Comparison of ENCODE assay signal across 20 mouse cellular contexts in the genomic region with DNA sequence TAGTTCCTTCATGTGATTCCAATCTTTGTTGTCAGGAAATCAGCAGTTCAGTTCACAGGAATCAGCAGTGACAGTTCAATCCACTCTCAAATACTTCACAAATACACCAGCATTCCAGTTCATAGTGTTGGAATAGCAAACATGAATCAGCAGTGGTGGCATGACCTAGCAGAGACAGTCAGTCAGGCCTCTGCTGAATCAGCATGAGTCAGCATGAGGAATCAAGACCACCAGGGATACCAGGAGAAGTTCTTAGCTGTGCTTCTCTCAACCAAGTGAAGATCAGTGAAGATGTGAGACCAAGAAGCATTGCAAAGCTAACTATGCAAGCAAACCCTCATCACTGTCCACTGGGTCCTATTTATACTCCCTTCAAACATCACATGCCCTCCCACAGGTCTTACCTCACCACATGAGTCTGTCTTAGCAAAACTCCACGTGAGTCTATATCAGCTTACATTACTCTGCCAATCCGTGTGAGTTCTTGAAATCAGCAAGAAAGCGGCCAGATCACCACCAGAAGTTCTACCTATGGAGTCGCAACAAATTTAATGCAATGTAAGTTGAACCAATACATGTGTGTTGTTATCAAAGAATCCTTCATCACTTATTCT. TPM values are rescaled to one million over a fixed set of nuclear protein-coding genes. Genes with fewer than 3 reads are reported as not detected.
A peak's percentile ranks its signal among the peaks of the same experiment; 100 is the strongest.
DNase-seq lines count a peak whose midpoint lies in the region; ATAC-seq and TF ChIP-seq lines count a peak whose summit lies in the region.
"Had no signal": no experiment of that assay in that cellular context is flagged by ENCODE, and none has a peak within 500 bp of the region (broad histone marks: within the 10 kb centered on the region; RNA-seq: fewer than 3 reads in every experiment).

No protein-coding gene starts in this region.

- TF ChIP-seq EP300 in liver, postnatal 0 days (IDR thresholded peaks at IDR 0.05; ENCODE audit: low read depth), result 0 out of 2 replicates have a peak, but pooled peaks have one; percentile 42

- ATAC-seq in heart, embryonic 11.5 days (replicated peaks; ENCODE audit: insufficient number of reproducible peaks, low FRiP score, low TSS enrichment), result peak; percentile 81
- ATAC-seq in liver, postnatal 0 days, result peak; percentile 84
- no peak for ATAC-seq in cerebellum, adult (ENCODE audit: insufficient number of reproducible peaks, low FRiP score, low TSS enrichment)
- ATAC-seq: lung, postnatal 0 days had no signal

- no peak for TF ChIP-seq CTCF in liver, postnatal 0 days (IDR thresholded peaks at IDR 0.05; ENCODE audit: low read depth)

- H3K4me2 ChIP-seq in heart, embryonic 11.5 days, result no peak overlapping the region
- H3K4me2 ChIP-seq in liver, postnatal 0 days (ENCODE audit: low read depth, low read length), result no peak overlapping the region
- H3K4me2 ChIP-seq: embryonic facial prominence, embryonic 13.5 days; neural tube, embryonic 12.5 days had no signal

- H3K4me3 ChIP-seq in heart, embryonic 11.5 days (ENCODE audit: low read depth, low read length), result no peak overlapping the region
- no peak overlapping the region for H3K4me3 ChIP-seq in ES-E14 (ENCODE audit: insufficient read depth in 1 of 2, low read depth in 1 of 2, low read length in 2 of 2, poor library complexity in 1 of 2, severe bottlenecking in 1 of 2)
- no peak overlapping the region for H3K4me3 ChIP-seq in liver, postnatal 0 days (ENCODE audit: low read depth, low read length)
- H3K4me3 ChIP-seq: embryonic facial prominence, embryonic 13.5 days; midbrain, embryonic 10.5 days; neural tube, embryonic 12.5 days had no signal

- no peaks in the 10 kb centered on the region for H3K36me3 ChIP-seq in heart, embryonic 11.5 days (ENCODE audit: control insufficient read depth, insufficient read depth, low read length)
- H3K36me3 ChIP-seq in ES-E14 (ENCODE audit: control insufficient read depth, insufficient read depth, low read length, poor library complexity, severe bottlenecking), result no peaks in the 10 kb centered on the region
- H3K36me3 ChIP-seq in liver, postnatal 0 days (replicated peaks; ENCODE audit: insufficient read depth, low read length), result no peaks in the 10 kb centered on the region
- H3K36me3 ChIP-seq: embryonic facial prominence, embryonic 13.5 days; midbrain, embryonic 10.5 days; neural tube, embryonic 12.5 days had no signal

- in situ Hi-C loops in ES-E14 (cut with MboI; ENCODE audit: low sequenced_read_pairs in 2 of 2, unreplicated experiment in 2 of 2), result no loop called here

- no peak for DNase-seq in heart, adult 11 months
- DNase-seq in ES-E14 (ENCODE audit: low read depth, low spot score), result no peak
- peak; percentile 40 for DNase-seq in fibroblast of lung, adult 2 months (ENCODE audit: low read depth)
- no peak for DNase-seq in liver, postnatal 0 days
- DNase-seq in spleen, postnatal 36 days (ENCODE audit: low spot score in 2 of 2), result no peak
- no peak for DNase-seq in lung, postnatal 25 days (ENCODE audit: low spot score)
- DNase-seq: adrenal gland, adult 2 months; B cell, adult 2 months; cerebellum, adult 9-10 months; gastrocnemius, postnatal 25 days; heart, postnatal 36 days; kidney, adult 2 months; kidney, postnatal 25 days; layer of hippocampus, adult 9-11 months had no signal

- no peaks in the 10 kb centered on the region for H3K9me3 ChIP-seq in heart, embryonic 11.5 days (replicated peaks; ENCODE audit: control insufficient read depth, low read length)
- H3K9me3 ChIP-seq in ES-E14 (ENCODE audit: control insufficient read depth, insufficient read depth, low read depth, low read length), result no peaks in the 10 kb centered on the region
- H3K9me3 ChIP-seq in liver, postnatal 0 days (ENCODE audit: low read length), result no peaks in the 10 kb centered on the region
- H3K9me3 ChIP-seq: embryonic facial prominence, embryonic 13.5 days; midbrain, embryonic 10.5 days; neural tube, embryonic 12.5 days had no signal

- WGBS in heart, embryonic 11.5 days (ENCODE audit: insufficient replicate concordance), result 68% methylated on average over 4 of the region's 4 CpGs
- WGBS in liver, postnatal 0 days (ENCODE audit: insufficient replicate concordance), result 70% methylated on average over 4 of the region's 4 CpGs

- no peaks in the 10 kb centered on the region for H3K4me1 ChIP-seq in heart, embryonic 11.5 days (ENCODE audit: control insufficient read depth, insufficient read depth, low read length)
- H3K4me1 ChIP-seq in ES-E14 (ENCODE audit: control insufficient read depth in 2 of 2, insufficient read depth in 2 of 2, low read length in 2 of 2, poor library complexity in 1 of 2), result no peaks in the 10 kb centered on the region
- H3K4me1 ChIP-seq in liver, postnatal 0 days (ENCODE audit: insufficient read depth), result no peaks in the 10 kb centered on the region
- H3K4me1 ChIP-seq: embryonic facial prominence, embryonic 13.5 days; midbrain, embryonic 10.5 days; neural tube, embryonic 12.5 days had no signal

- H3K27me3 ChIP-seq in heart, embryonic 11.5 days (ENCODE audit: control insufficient read depth, insufficient read depth, low read length), result no peaks in the 10 kb centered on the region
- no peaks in the 10 kb centered on the region for H3K27me3 ChIP-seq in liver, postnatal 0 days (ENCODE audit: insufficient read depth, low read length)
- H3K27me3 ChIP-seq: embryonic facial prominence, embryonic 13.5 days; neural tube, embryonic 12.5 days had no signal

- no peak overlapping the region for H3K27ac ChIP-seq in heart, embryonic 11.5 days (ENCODE audit: low read depth, low read length)
- no peak overlapping the region for H3K27ac ChIP-seq in ES-E14 (ENCODE audit: insufficient read depth, low read depth, low read length, poor library complexity, severe bottlenecking)
- H3K27ac ChIP-seq in liver, postnatal 0 days (ENCODE audit: low read depth), result no peak overlapping the region
- H3K27ac ChIP-seq: embryonic facial prominence, embryonic 13.5 days; midbrain, embryonic 10.5 days; neural tube, embryonic 12.5 days had no signal

- H3K9ac ChIP-seq in heart, embryonic 11.5 days (ENCODE audit: low read depth, low read length), result no peak overlapping the region
- H3K9ac ChIP-seq in ES-E14 (ENCODE audit: insufficient read depth, low read depth, low read length, poor library complexity, severe bottlenecking), result no peak overlapping the region
- H3K9ac ChIP-seq in liver, postnatal 0 days (replicated peaks), result no peak overlapping the region
- H3K9ac ChIP-seq: embryonic facial prominence, embryonic 13.5 days; neural tube, embryonic 12.5 days had no signal

TF ChIP-seq in ES-E14, 5 proteins besides CTCF, POLR2A, EP300 and RAD21:
- TF ChIP-seq CHD2 (IDR thresholded peaks at IDR 0.05; ENCODE audit: low read depth, low read length) (no peak), MAFK (IDR thresholded peaks at IDR 0.05; ENCODE audit: insufficient read depth, low read depth, low read length) (peak; percentile 70)
TF ChIP-seq in ES-E14: peak in this region for 1.

RNA-seq across cellular contexts. Expression of gene Ccdc88a, which starts 27.7 kb away (rescaled TPM):
- 24.9 and 25.0 TPM in 2 replicates for polyA plus RNA-seq in heart, embryonic 11.5 days (2014; fragmentation: Nextera tagmentation; extraction: Ambion mirVana)
- total RNA-seq in ES-E14 (2012; rRNA removed), result 13.9 and 15.3 TPM in 2 replicates
- polyA plus RNA-seq in liver, postnatal 0 days (2015; fragmentation: Nextera tagmentation; extraction: Ambion mirVana), result 3.0 and 3.3 TPM in 2 replicates
